Mouse (Mus musculus): ENCODE measurements around the gene Rab3gap2. TPM values are rescaled to one million over a fixed set of nuclear protein-coding genes. Genes with fewer than 3 reads are reported as not detected.

Gene Rab3gap2
- total and polyA plus RNA-seq, 3 experiments = 8.5 to 30.8 (median 22.0) TPM

DNA sequence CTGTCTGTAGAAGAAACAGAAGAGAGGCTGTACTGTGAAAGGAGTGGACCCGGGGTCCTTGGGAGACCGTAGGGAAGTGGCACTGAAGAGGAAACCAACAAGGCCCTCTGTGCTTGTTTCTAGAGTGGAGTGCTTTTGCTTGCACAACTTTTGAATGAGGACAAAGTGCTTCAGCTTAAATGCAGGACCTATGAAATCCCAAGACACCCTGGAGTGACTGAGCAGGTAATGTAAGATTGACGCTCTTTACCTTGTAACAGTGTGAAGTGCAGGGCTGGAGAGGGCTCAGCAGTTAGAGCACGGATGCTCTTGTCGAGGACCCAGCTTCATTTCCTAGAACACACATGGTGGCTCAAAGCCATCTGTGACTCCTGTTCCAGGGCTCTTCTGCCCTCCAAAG is 31.9 kb downstream of the Rab3gap2 start:
- H3K36me3 ChIP-seq (replicated peaks) = peaks cover 55% of the 10 kb centered on the region
- no peaks in the 10 kb centered on the region for H3K27me3 ChIP-seq (ENCODE audit: insufficient read depth, low read length)
- DNase-seq (ENCODE audit: low spot score) (no peak), ATAC-seq (ENCODE audit: extremely low read depth, insufficient number of reproducible peaks, low FRiP score, poor library complexity, severe bottlenecking) (no peak)
- no peaks in the 10 kb centered on the region for H3K9me3 ChIP-seq (replicated peaks)
- no peak overlapping the region for H3K4me3 ChIP-seq (ENCODE audit: low read depth, low read length)
- TF ChIP-seq TAL1 (conservative IDR thresholded peaks at IDR 0.05; ENCODE audit: low read depth, low read length) = no peak
- no peak for TF ChIP-seq POLR2AphosphoS5 (IDR thresholded peaks at IDR 0.05; ENCODE audit: insufficient replicate concordance, low read depth, low read length)
- no peak for TF ChIP-seq GATA1 (IDR thresholded peaks at IDR 0.05; ENCODE audit: borderline replicate concordance, low read length)
- no peak for TF ChIP-seq CTCF (IDR thresholded peaks at IDR 0.05; ENCODE audit: low read depth, low read length)
- no peak for TF ChIP-seq GATA2 (IDR thresholded peaks at IDR 0.05; ENCODE audit: borderline replicate concordance, low read depth, low read length)
- H3K4me1 ChIP-seq (ENCODE audit: insufficient read depth, low read depth, low read length) = peaks cover 6% of the 10 kb centered on the region; the same call in 1 of the 2 replicates

DNA sequence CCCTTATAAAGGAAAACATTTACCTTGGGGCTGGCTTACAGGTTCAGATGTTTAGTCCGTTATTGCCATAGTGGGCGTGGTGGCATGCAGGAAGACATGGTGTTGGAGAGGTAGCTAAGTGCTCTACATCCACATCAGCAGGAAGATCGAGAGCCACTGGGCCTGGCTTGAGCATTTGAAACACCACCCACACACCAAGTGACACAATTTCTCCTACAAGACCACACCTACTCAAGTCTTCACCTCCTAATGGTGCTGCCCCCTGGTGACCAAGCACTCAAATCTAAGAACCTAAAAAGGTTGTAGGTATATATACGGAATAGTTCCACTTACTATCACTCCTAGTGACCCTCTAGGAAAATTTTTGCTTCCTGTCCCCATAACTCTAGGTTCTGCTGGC is 32.6 kb downstream of the Rab3gap2 start:
- Histone ChIP-seq H3K36me3 (replicated peaks) (peaks cover 58% of the 10 kb centered on the region), H3K4me3 (ENCODE audit: low read depth, low read length) (no peak overlapping the region), H3K27me3 (ENCODE audit: insufficient read depth, low read length) (no peaks in the 10 kb centered on the region), H3K4me1 (ENCODE audit: insufficient read depth, low read depth, low read length) (no peaks in the 10 kb centered on the region), H3K9me3 (replicated peaks) (no peaks in the 10 kb centered on the region)
- no peak; the same call in 1 of the 2 replicates for ATAC-seq (ENCODE audit: extremely low read depth, insufficient number of reproducible peaks, low FRiP score, poor library complexity, severe bottlenecking)
- no peak for TF ChIP-seq TAL1 (conservative IDR thresholded peaks at IDR 0.05; ENCODE audit: low read depth, low read length)
- no peak for TF ChIP-seq GATA1 (IDR thresholded peaks at IDR 0.05; ENCODE audit: borderline replicate concordance, low read length)
- no peak for TF ChIP-seq POLR2AphosphoS5 (IDR thresholded peaks at IDR 0.05; ENCODE audit: insufficient replicate concordance, low read depth, low read length)
- TF ChIP-seq GATA2 (IDR thresholded peaks at IDR 0.05; ENCODE audit: borderline replicate concordance, low read depth, low read length) = no peak
- TF ChIP-seq CTCF (IDR thresholded peaks at IDR 0.05; ENCODE audit: low read depth, low read length) = no peak
- no peak for DNase-seq (ENCODE audit: low spot score)

GRCm38 (mm10) chr1:185243013-185243412 is 39.1 kb downstream of the Rab3gap2 start:
- TF ChIP-seq POLR2AphosphoS5 (IDR thresholded peaks at IDR 0.05; ENCODE audit: insufficient replicate concordance, low read depth, low read length) (no peak), TAL1 (conservative IDR thresholded peaks at IDR 0.05; ENCODE audit: low read depth, low read length) (no peak), CTCF (IDR thresholded peaks at IDR 0.05; ENCODE audit: low read depth, low read length) (no peak), GATA1 (IDR thresholded peaks at IDR 0.05; ENCODE audit: borderline replicate concordance, low read length) (no peak), GATA2 (IDR thresholded peaks at IDR 0.05; ENCODE audit: borderline replicate concordance, low read depth, low read length) (no peak)
- Histone ChIP-seq H3K36me3 (replicated peaks) (peaks cover 83% of the 10 kb centered on the region), H3K4me3 (ENCODE audit: low read depth, low read length) (no peak overlapping the region), H3K9me3 (replicated peaks) (no peaks in the 10 kb centered on the region), H3K27me3 (ENCODE audit: insufficient read depth, low read length) (no peaks in the 10 kb centered on the region), H3K4me1 (ENCODE audit: insufficient read depth, low read depth, low read length) (no peaks in the 10 kb centered on the region)
- DNase-seq (ENCODE audit: low spot score) (no peak), ATAC-seq (ENCODE audit: extremely low read depth, insufficient number of reproducible peaks, low FRiP score, poor library complexity, severe bottlenecking) (no peak)

- no peak for TF ChIP-seq POLR2AphosphoS5 (IDR thresholded peaks at IDR 0.05; ENCODE audit: insufficient replicate concordance, low read depth, low read length)
- Histone ChIP-seq H3K9me3 (replicated peaks) (no peaks in the 10 kb centered on the region), H3K4me1 (ENCODE audit: insufficient read depth, low read depth, low read length) (no peaks in the 10 kb centered on the region), H3K27me3 (ENCODE audit: insufficient read depth, low read length) (no peaks in the 10 kb centered on the region), H3K4me3 (ENCODE audit: low read depth, low read length) (no peak overlapping the region), H3K36me3 (replicated peaks) (peaks cover 86% of the 10 kb centered on the region)
- DNase-seq (ENCODE audit: low spot score) (no peak), ATAC-seq (ENCODE audit: extremely low read depth, insufficient number of reproducible peaks, low FRiP score, poor library complexity, severe bottlenecking) (no peak)
These were observed 41.5 kb downstream of the Rab3gap2 start for GRCm38 (mm10) chr1:185245456-185245855.

- DNase-seq (ENCODE audit: low spot score) = no peak
- TF ChIP-seq TAL1 (conservative IDR thresholded peaks at IDR 0.05; ENCODE audit: low read depth, low read length) (no peak), GATA1 (IDR thresholded peaks at IDR 0.05; ENCODE audit: borderline replicate concordance, low read length) (no peak), GATA2 (IDR thresholded peaks at IDR 0.05; ENCODE audit: borderline replicate concordance, low read depth, low read length) (no peak), CTCF (IDR thresholded peaks at IDR 0.05; ENCODE audit: low read depth, low read length) (no peak), POLR2AphosphoS5 (IDR thresholded peaks at IDR 0.05; ENCODE audit: insufficient replicate concordance, low read depth, low read length) (no peak)
- no peak overlapping the region for H3K4me3 ChIP-seq (ENCODE audit: low read depth, low read length)
- no peaks in the 10 kb centered on the region for H3K27me3 ChIP-seq (ENCODE audit: insufficient read depth, low read length)
- ATAC-seq (ENCODE audit: extremely low read depth, insufficient number of reproducible peaks, low FRiP score, poor library complexity, severe bottlenecking) = no peak
- no peaks in the 10 kb centered on the region for H3K4me1 ChIP-seq (ENCODE audit: insufficient read depth, low read depth, low read length)
- peaks cover 89% of the 10 kb centered on the region for H3K36me3 ChIP-seq (replicated peaks)
- H3K9me3 ChIP-seq (replicated peaks) = no peaks in the 10 kb centered on the region
These were observed 43.6 kb downstream of the Rab3gap2 start for GRCm38 (mm10) chr1:185247429-185248085.

DNA sequence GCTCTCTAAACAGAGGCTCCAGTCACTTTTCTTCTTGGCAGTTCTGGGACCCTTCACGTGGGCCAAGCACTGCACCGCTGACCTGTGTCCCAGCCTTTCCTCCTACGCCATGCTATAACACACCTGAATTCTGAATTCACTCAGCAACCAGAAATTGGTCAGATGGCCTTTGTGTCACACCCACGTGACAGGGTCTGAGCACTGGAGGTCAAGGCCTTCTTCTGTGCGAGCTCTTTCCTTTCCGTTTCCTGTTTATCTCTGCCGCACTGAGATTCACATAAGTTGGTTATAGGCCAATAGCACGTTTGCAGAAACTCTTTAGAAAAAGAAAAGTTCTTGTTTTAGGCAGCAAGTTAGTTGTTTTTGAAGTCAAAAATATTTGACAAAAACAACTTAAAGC is 44.8 kb downstream of the Rab3gap2 start:
- DNase-seq (ENCODE audit: low spot score) (no peak), ATAC-seq (ENCODE audit: extremely low read depth, insufficient number of reproducible peaks, low FRiP score, poor library complexity, severe bottlenecking) (no peak)
- H3K9me3 ChIP-seq (replicated peaks) = no peaks in the 10 kb centered on the region
- TF ChIP-seq POLR2AphosphoS5 (IDR thresholded peaks at IDR 0.05; ENCODE audit: insufficient replicate concordance, low read depth, low read length) = no peak
- no peak for TF ChIP-seq GATA1 (IDR thresholded peaks at IDR 0.05; ENCODE audit: borderline replicate concordance, low read length)
- TF ChIP-seq GATA2 (IDR thresholded peaks at IDR 0.05; ENCODE audit: borderline replicate concordance, low read depth, low read length) = no peak
- no peak for TF ChIP-seq CTCF (IDR thresholded peaks at IDR 0.05; ENCODE audit: low read depth, low read length)
- no peak for TF ChIP-seq TAL1 (conservative IDR thresholded peaks at IDR 0.05; ENCODE audit: low read depth, low read length)
- H3K4me1 ChIP-seq (ENCODE audit: insufficient read depth, low read depth, low read length) = no peaks in the 10 kb centered on the region
- H3K36me3 ChIP-seq (replicated peaks) = peaks cover 89% of the 10 kb centered on the region
- H3K4me3 ChIP-seq (ENCODE audit: low read depth, low read length) = no peak overlapping the region
- no peaks in the 10 kb centered on the region for H3K27me3 ChIP-seq (ENCODE audit: insufficient read depth, low read length)

Data from G1E (cell line).